Mouse (Mus musculus): ENCODE results near the gene Gm45717.

DNA sequence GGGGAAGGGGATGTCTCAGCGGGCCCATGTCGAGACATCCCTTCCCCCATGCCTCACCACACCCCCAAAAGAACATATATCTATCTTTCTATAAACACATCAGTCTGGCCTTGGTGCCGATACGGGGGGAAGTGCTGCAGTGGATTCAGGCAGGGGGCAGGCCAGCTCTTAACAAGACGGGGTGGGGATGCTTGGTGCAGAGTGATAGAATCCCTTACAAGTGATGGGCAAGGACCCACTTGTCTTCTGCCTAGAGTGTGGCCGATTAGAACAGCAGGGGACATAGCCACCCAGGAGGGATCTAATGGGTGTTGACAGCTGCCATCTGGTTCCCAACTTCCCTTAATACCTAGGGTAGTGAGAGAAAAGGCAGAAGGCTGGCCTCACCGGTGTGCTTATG, 15.2 kb upstream of the Gm45717 start:
- no peak for TF ChIP-seq CTCF (IDR thresholded peaks at IDR 0.05; ENCODE audit: low read depth)
- TF ChIP-seq EP300 (IDR thresholded peaks at IDR 0.05; ENCODE audit: low read depth) = no peak

Data from liver, postnatal 0 days (tissue).